Mouse (Mus musculus) forebrain, embryonic 16.5 days (tissue): ENCODE results near the gene Alox5ap. TPM values are rescaled to one million over a fixed set of nuclear protein-coding genes. Genes with fewer than 3 reads are reported as not detected.

Experiments
- ATAC-seq: fragments of 200-750 bp; cut with Nextera tagmentation; 2 replicates; pipeline ENCODE4 v1.8.0; 2017; ENCODE audit warnings: mild to moderate bottlenecking, moderate library complexity
- H3K27ac ChIP-seq: fragments of 300-500 bp; sonication (generic); 2 replicates; pipeline ENCODE4 v1.5.1; 2014; ENCODE audit warnings: low read length, control low read depth
- H3K27me3 ChIP-seq: fragments of 300-500 bp; sonication (generic); replicated peaks from 2 replicates; pipeline ENCODE4 v1.6.1; 2014; ENCODE audit warnings: low read length; ENCODE audit not compliant: control insufficient read depth, insufficient read depth
- H3K36me3 ChIP-seq: fragments of 300-500 bp; sonication (generic); 2 replicates; pipeline ENCODE4 v1.6.1; 2014; ENCODE audit not compliant: control insufficient read depth, insufficient read depth
- H3K4me1 ChIP-seq: fragments of 300-500 bp; sonication (generic); replicated peaks from 2 replicates; pipeline ENCODE4 v1.6.1; 2014; ENCODE audit warnings: low read length; ENCODE audit not compliant: control insufficient read depth, insufficient read depth
- H3K4me2 ChIP-seq: fragments of 300-500 bp; sonication (generic); 2 replicates; pipeline ENCODE4 v1.6.1; 2014; ENCODE audit warnings: mild to moderate bottlenecking, low read length, control low read depth
- H3K4me3 ChIP-seq: fragments of 300-500 bp; sonication (generic); replicated peaks from 2 replicates; pipeline ENCODE4 v1.5.1; 2014; ENCODE audit warnings: mild to moderate bottlenecking, low read length, control low read depth
- H3K9ac ChIP-seq: fragments of 300-500 bp; sonication (generic); replicated peaks from 2 replicates; pipeline ENCODE4 v1.6.1; 2014; ENCODE audit warnings: low read depth, low read length, control low read depth
- H3K9me3 ChIP-seq: fragments of 300-500 bp; sonication (generic); 2 replicates; pipeline ENCODE4 v1.6.1; 2016; ENCODE audit warnings: low read length; ENCODE audit not compliant: control insufficient read depth
- WGBS: fragments of 180-500 bp; shearing (Covaris S2); extraction: QIAGEN DNeasy Blood & Tissue Kit; methylation state at CpG from one replicate; pipeline ENCODE4 v1.1.7; 2014; 5-methylcytosine and 5-hydroxymethylcytosine counted together
- polyA plus RNA-seq: library from polyadenylated mRNA; unstranded; fragments of >200 nt; fragmentation: Nextera tagmentation; extraction: Ambion mirVana; gene quantifications from 2 replicates; pipeline ENCODE4 v1.2.1, GENCODE M21; 2015

Alox5ap gene
- polyA plus RNA-seq, 1 experiment from 2014 or later: 11.6 TPM

GRCm38 (mm10) chr5:149320534-149321482, 56.2 kb downstream of the Alox5ap start:
- Histone ChIP-seq H3K27me3 (0 out of 2 replicates have a peak, but pooled peaks cover 2% of the 10 kb centered on the region), H3K27ac (peak overlapping the region; percentile 94), H3K9ac (peak overlapping the region; percentile 52), H3K4me1 (peaks cover 40% of the 10 kb centered on the region), H3K36me3 (no peaks in the 10 kb centered on the region), H3K9me3 (no peaks in the 10 kb centered on the region), H3K4me2 (peak overlapping the region; percentile 48), H3K4me3 (peak overlapping the region; percentile 22)
- WGBS: 2% methylated on average over 15 of the region's 15 CpGs
- peak; percentile 85 for ATAC-seq

- H3K27me3 ChIP-seq: 0 out of 2 replicates have a peak, but pooled peaks cover 2% of the 10 kb centered on the region
- H3K4me2 ChIP-seq: no peak overlapping the region
- WGBS: 60% methylated on average over 15 of the region's 15 CpGs
- peak; percentile 70 for ATAC-seq
- no peaks in the 10 kb centered on the region for H3K36me3 ChIP-seq
- peaks cover 35% of the 10 kb centered on the region for H3K4me1 ChIP-seq
- H3K27ac ChIP-seq: peak overlapping the region; percentile 89
- peak overlapping the region; percentile 25; the same call in 1 of the 2 replicates for H3K9ac ChIP-seq
- no peak overlapping the region for H3K4me3 ChIP-seq
- no peaks in the 10 kb centered on the region for H3K9me3 ChIP-seq
These were observed 57.6 kb downstream of the Alox5ap start for GRCm38 (mm10) chr5:149321909-149322841.

DNA sequence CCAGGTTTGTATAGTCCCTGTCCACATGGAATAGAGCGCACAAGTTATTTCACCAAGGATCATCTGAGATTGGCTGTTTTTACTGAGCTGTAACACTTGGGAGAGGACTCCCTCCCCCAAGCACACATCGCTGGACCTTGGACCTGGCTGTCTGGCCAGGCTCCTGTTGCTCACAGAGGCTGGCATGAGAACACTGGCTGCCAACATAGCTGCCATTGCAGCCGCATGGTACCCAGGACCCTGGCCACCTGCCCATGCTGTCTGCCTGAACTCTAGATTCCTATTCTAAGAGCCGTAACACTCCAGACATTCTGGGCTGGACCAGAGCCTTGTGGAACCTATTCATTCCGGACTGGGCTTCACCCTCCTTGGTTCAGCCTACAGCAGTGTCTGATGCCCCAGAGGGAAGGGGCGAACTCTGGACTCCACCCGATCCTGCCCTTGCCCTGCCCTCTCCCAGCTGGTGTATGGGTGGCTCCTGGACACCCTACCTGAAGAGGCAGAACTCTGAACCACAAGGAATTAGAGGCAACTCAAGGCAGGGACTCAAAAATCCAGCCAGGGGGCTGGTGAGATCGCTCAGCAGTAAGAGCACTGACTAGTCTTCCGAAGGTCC, 58.5 kb downstream of the Alox5ap start:
- ATAC-seq: peak; percentile 5; the same call in 1 of the 2 replicates
- WGBS: 81% methylated on average over 9 of the region's 9 CpGs

GRCm38 (mm10) chr5:149324739-149325138, 60.2 kb downstream of the Alox5ap start:
- peaks cover 41% of the 10 kb centered on the region for H3K4me1 ChIP-seq
- no peaks in the 10 kb centered on the region for H3K9me3 ChIP-seq
- no peaks in the 10 kb centered on the region for H3K27me3 ChIP-seq
- ATAC-seq: no peak
- H3K4me3 ChIP-seq: no peak overlapping the region
- H3K4me2 ChIP-seq: no peak overlapping the region
- no peak overlapping the region for H3K27ac ChIP-seq
- WGBS: 89% methylated on average over 13 of the region's 13 CpGs
- H3K9ac ChIP-seq: no peak overlapping the region
- no peaks in the 10 kb centered on the region for H3K36me3 ChIP-seq

More for the DNA sequence above, 58.5 kb downstream of the Alox5ap start:
- Histone ChIP-seq H3K27ac (peak overlapping the region; percentile 43), H3K9ac (no peak overlapping the region), H3K9me3 (no peaks in the 10 kb centered on the region), H3K36me3 (no peaks in the 10 kb centered on the region), H3K4me1 (peaks cover 33% of the 10 kb centered on the region), H3K4me3 (no peak overlapping the region), H3K27me3 (0 out of 2 replicates have a peak, but pooled peaks cover 2% of the 10 kb centered on the region), H3K4me2 (no peak overlapping the region)

GRCm38 (mm10) chr5:149329098-149329887, 64.7 kb downstream of the Alox5ap start:
- Histone ChIP-seq H3K27ac (peak overlapping the region; percentile 16), H3K4me2 (no peak overlapping the region), H3K9ac (no peak overlapping the region), H3K36me3 (no peaks in the 10 kb centered on the region), H3K4me1 (peaks cover 12% of the 10 kb centered on the region), H3K9me3 (no peaks in the 10 kb centered on the region), H3K4me3 (no peak overlapping the region), H3K27me3 (no peaks in the 10 kb centered on the region)
- WGBS: 26% methylated on average over 12 of the region's 12 CpGs
- ATAC-seq: peak; percentile 74

DNA sequence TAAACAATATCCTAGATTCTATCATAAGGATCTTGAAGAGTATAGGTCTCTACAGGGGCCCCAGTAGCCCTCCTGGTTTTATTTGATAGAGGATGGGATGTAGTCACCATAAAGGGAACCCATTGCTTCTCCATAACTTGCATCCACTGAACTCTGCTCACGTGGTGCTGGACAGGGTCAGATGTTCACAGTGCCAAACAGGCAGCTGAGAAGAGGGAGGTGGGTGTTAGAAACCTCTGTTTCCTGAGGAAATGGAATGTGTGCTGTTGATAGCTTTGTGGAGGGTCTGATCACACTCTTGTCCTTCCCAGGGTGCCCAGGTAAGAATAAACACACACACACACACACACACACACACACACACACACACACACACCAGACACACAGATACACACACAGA, 66.0 kb downstream of the Alox5ap start:
- Histone ChIP-seq H3K9ac (no peak overlapping the region), H3K4me1 (peaks cover 12% of the 10 kb centered on the region), H3K4me3 (no peak overlapping the region), H3K9me3 (no peaks in the 10 kb centered on the region), H3K4me2 (no peak overlapping the region), H3K36me3 (no peaks in the 10 kb centered on the region), H3K27me3 (no peaks in the 10 kb centered on the region), H3K27ac (no peak overlapping the region)
- no peak for ATAC-seq
- 55% methylated on average over 1 of the region's 1 CpGs for WGBS

GRCm38 (mm10) chr5:149331407-149332143, 67.0 kb downstream of the Alox5ap start:
- H3K9me3 ChIP-seq: no peaks in the 10 kb centered on the region
- H3K9ac ChIP-seq: no peak overlapping the region
- no peaks in the 10 kb centered on the region for H3K36me3 ChIP-seq
- no peak for ATAC-seq
- WGBS: 66% methylated on average over 10 of the region's 10 CpGs
- H3K4me1 ChIP-seq: peaks cover 15% of the 10 kb centered on the region
- H3K27ac ChIP-seq: no peak overlapping the region
- no peak overlapping the region for H3K4me3 ChIP-seq
- no peak overlapping the region for H3K4me2 ChIP-seq
- no peaks in the 10 kb centered on the region for H3K27me3 ChIP-seq

GRCm38 (mm10) chr5:149332787-149333186, 68.2 kb downstream of the Alox5ap start:
- H3K27me3 ChIP-seq: no peaks in the 10 kb centered on the region
- no peaks in the 10 kb centered on the region for H3K9me3 ChIP-seq
- H3K36me3 ChIP-seq: no peaks in the 10 kb centered on the region
- H3K4me1 ChIP-seq: peaks cover 22% of the 10 kb centered on the region
- no peak overlapping the region for H3K4me3 ChIP-seq
- ATAC-seq: no peak
- H3K4me2 ChIP-seq: no peak overlapping the region
- H3K27ac ChIP-seq: no peak overlapping the region
- no peak overlapping the region for H3K9ac ChIP-seq
- 95% methylated on average over 4 of the region's 4 CpGs for WGBS
